Mouse (Mus musculus): ENCODE measurements at regions not wholly inside any gene's neighbourhood (a gene's known extent, or its start where the extent isn't known, plus 50 kb on each side); places are given as distances from the start of the nearest gene placed in this dataset.

- in situ Hi-C loops (cut with MboI, MseI) = no loop called here
These were observed 539.2 kb downstream of the Gm19410 start for GRCm38 (mm10) chr8:36304809-36305208.

GRCm38 (mm10) chr8:36306336-36306735 is 540.7 kb downstream of the Gm19410 start:
- in situ Hi-C loops (cut with MboI, MseI) = no loop called here

- in situ Hi-C loops (cut with MboI, MseI) = no loop called here
These were observed 541.9 kb downstream of the Gm19410 start for GRCm38 (mm10) chr8:36307496-36307895.

DNA sequence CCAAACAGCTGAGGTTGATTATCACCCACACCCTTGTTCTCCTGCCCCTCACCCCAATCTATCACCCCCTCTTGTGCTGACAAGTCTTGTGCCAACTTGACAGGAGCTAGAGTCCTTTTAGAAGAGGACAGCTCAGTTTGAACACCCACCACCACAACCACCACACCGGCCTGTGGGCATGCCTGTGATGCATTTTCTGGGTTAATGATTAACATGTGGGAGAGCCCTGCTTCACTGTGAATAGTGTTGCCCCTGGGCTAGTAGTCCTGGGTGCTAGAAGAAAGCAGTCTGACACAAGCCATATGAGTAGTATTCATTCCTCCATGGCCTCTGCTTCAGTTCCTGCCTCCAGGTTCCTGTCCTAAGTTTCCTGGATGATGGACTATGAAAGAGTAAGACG is 542.5 kb downstream of the Gm19410 start:
- in situ Hi-C loops (cut with MboI, MseI) = no loop called here

DNA sequence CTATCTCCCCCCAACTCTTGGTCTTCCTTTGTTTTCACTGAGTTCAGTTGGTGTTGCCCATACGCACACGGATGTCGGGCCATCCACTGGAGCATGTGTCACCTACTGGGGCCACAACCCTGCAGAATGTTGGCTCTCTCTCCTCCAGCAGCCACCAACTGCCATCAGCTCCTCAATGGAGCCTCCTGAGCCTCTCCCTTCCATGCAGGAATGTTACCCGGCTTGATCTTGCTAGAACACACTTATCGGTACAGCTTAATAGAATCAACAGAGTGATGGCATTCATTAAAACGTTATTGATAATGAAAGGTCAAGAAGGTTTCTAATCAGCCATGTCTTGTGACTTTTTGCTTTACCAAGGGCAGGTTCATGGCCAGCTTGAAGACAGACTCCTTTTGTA is 543.7 kb downstream of the Gm19410 start:
- in situ Hi-C loops (cut with MboI, MseI) = no loop called here

GRCm38 (mm10) chr8:36309952-36310351 is 544.4 kb downstream of the Gm19410 start:
- in situ Hi-C loops (cut with MboI, MseI) = no loop called here

- in situ Hi-C loops (cut with MboI, MseI) = no loop called here
These were observed 546.1 kb downstream of the Gm19410 start for GRCm38 (mm10) chr8:36311734-36312133.

DNA sequence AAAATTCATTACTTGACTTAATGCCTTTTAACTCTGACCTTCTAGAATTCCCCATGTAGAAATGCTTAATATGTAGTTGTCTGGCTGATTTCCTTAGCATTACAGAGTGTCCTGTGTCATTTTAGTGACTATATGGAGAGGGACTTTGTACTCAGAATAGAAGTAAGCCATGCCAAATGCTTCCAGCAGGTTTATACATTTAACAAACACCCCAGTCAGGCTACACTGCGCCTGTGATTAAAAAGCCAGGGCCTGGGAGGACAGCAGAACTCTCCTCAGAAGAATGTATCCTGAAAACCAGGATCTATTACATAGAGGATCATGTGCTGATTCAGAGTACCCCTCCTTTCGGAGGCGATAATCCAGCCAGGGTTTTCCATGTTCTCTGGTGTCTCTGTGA is 547.4 kb downstream of the Gm19410 start:
- in situ Hi-C loops (cut with MboI, MseI) = no loop called here

GRCm38 (mm10) chr8:36318396-36318795 is 552.8 kb downstream of the Gm19410 start:
- in situ Hi-C loops (cut with MboI, MseI) = loop anchor here in 1 of 2 experiments (5.0 kb wide), 1 partner anchor 61 kb away; no protein-coding TSS in a partner anchor

DNA sequence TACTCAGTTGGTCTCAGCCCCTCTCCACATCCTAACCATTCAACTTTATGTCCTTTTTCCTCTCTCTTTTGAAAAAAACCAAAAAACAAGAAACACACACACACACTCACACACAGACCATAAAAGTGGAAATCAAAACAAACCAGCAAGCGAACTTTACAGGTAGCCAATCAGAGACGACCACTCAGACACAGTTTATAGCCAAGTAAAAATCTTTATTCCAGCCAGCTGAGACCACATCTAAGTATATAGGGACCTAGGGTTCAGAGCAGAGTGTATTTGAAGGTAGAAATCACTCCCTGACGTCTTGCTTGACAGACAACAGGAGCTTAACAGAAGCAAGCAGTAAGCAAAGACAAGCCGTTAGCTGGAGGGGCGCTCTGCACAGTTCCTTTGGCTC is 553.3 kb downstream of the Gm19410 start:
- in situ Hi-C loops (cut with MboI, MseI) = loop anchor here in 1 of 2 experiments (5.0 kb wide), 1 partner anchor 62 kb away; no protein-coding TSS in a partner anchor

DNA sequence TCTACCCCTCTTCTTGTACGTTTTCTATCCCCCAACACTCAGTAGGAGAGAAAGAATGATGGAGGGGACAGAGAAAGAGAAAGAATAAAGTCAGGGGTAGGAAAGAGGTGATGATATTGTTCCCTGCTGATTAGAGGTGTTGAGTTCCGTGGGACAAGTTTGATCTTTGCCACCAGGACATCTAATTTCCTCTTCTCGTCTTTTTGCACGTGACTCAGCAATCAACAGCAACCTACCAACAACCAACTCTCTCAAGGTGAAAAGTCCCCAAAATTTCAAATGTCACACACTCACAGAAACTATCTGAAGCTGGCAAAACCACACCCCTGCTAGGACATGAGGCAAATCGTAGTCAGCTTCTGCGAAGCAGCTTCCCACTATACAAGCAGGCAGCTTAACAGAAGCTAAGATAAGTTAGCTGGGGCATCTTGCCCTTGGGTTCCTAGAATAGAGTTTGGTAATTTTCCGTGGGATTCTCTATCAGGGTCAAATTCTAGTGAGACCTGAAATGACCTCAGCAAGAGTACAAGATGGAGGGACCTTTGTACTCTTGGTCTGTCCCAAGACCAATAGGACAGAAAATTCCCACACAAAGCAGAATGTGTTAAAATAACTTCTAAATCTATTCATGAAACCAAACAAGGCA is 553.8 kb downstream of the Gm19410 start:
- in situ Hi-C loops (cut with MboI, MseI) = loop anchor here in 1 of 2 experiments (5.0 kb wide), 1 partner anchor 62 kb away; no protein-coding TSS in a partner anchor

- in situ Hi-C loops (cut with MboI, MseI) = no loop called here
These were observed 556.5 kb downstream of the Gm19410 start for GRCm38 (mm10) chr8:36322125-36322524.

DNA sequence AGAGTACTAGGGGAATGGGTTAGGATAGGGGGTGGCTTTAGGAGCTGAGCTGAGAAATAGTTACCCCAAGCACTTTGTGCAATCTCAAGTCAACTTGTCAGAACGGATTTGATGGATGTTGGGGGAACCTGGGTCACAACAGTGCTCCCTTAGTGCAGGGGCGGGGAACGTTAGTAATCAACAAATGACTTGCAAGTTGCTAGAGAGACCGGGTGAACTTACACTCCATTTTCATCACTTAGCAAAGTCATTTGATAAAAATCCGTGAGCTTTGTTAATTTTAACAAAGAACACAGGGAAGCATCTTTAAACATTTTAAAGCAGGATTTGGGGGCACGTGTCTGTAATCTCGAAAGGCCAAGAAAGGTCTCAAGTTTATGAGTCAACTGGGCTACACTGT is 557.0 kb downstream of the Gm19410 start:
- in situ Hi-C loops (cut with MboI, MseI) = no loop called here

DNA sequence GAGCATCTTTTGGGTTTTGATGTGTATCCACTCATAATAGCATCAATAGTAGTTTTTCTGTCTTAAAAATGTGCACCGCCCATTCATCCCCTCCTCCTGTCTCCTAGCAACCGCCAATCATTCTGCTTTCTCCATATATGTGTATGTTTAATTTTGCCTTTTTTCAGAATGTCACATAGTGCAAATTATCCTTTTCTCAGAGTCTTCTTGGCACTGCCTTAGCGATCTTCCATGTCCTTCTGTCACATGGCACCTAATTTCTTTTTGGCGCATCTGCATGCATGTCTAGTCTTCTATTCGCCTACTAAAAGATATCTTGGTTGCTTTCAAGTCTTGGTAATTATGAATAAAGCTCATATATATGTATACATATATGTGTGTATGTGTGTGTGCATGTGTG is 573.0 kb downstream of the Gm19410 start:
- in situ Hi-C loops (cut with MboI, MseI) = no loop called here

- in situ Hi-C loops (cut with MboI, MseI) = no loop called here
These were observed 573.9 kb downstream of the Gm19410 start for GRCm38 (mm10) chr8:36339449-36339848.

DNA sequence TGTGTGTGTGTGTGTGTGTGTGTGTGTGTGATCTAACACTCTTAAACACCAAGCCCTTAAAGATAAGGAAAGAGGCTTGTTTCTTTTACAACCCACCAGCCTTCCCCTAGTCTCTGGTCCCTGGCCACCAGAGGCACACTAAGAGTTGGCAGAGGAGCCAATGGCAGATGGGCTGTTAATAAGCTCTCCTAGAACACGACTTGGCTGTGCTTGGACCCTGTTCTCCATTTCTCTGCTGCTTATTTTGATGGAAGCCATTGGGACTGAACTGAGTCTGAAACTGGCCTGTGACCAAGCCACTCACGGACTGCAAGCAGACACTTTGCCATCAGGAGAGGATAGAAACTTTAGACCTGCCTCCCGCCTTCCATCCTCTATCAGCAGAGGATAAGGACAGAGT is 574.9 kb downstream of the Gm19410 start:
- in situ Hi-C loops (cut with MboI, MseI) = no loop called here

DNA sequence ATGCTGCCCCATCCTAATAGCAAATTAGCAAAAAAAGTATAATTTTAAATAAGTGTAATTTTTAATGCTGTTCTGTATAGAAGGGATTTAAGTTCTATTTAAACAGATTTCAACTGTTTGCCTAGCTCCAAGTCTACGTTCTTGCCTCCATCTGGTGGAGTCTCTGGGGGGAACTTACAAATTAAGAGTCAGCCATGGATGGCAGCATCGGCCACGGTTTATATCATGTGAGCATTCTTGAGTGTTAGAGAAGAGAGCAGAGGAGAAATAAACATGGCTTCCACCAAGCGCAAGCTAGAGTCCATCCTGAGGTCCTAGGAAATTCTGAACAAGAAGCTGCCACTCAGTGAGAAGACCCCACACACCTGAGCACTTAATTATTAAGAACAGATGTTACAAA is 576.4 kb downstream of the Gm19410 start:
- in situ Hi-C loops (cut with MboI, MseI) = no loop called here

GRCm38 (mm10) chr8:36342650-36343049 is 577.1 kb downstream of the Gm19410 start:
- in situ Hi-C loops (cut with MboI, MseI) = no loop called here

GRCm38 (mm10) chr8:36346682-36347324 is 581.2 kb downstream of the Gm19410 start:
- in situ Hi-C loops (cut with MboI, MseI) = loop anchor here (5.0 kb wide), 2 partner anchors 145 to 485 kb away; no protein-coding TSS in a partner anchor

DNA sequence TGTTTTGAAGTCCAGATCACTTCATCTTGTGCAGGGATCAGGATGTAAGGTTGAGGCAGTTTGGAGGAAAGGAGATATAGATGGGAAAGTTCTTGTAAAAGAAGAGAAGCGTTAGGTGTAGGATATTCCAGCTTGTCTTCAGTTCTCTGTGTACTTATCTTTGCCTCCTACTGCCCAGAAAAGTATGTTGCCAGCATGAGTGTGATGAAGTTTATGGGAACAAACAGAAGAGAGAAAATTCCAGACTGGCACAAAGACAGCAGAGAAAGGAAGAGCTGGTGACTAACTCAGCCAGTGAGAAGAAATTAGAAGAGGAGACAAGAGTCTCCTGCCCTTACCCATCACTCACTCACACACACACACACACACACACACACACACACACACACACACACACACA is 582.5 kb downstream of the Gm19410 start:
- in situ Hi-C loops (cut with MboI, MseI) = loop anchor here (5.0 kb wide), 2 partner anchors 146 to 486 kb away; no protein-coding TSS in a partner anchor

DNA sequence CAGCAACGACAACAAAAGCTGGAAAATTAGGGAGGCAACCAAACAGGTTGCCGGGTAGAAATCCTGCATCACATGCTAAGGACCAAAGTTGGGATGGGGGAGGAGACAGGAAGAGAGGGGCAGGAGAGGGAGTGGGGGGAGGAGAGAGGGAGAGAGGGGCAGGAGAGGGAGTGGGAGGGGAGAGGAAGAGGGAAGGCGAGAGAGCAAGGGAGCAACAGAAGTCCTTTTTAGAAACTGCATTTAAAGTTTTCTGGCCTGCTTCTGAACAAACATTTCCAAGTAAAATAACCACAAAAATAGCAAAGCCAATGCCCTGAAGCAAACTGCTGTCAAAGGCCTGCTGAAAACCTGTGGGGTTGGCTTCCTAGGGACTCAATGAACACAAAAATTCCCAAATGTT is 589.3 kb downstream of the Gm19410 start:
- in situ Hi-C loops (cut with MboI, MseI) = loop anchor here in 1 of 2 experiments (5.0 kb wide), 1 partner anchor 493 kb away; no protein-coding TSS in a partner anchor

DNA sequence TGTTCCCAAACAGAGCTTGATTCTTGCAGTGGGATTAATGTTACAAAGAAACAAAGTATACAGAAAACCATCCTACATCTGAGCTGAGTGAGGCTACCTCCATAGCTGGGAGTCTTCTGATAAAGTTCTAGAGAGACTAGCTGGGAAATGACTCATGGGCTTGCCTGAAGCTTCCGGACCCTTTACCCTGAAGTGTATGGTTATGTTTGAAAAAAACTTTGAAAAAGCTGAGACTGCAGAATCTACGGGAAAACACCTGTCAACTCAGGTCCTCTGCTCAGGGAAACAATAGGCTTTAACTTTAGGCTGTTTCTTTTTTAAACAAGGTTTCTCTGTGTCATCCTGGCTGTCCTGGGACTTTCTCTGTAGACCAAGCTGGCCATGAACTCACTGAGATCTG is 593.4 kb downstream of the Gm19410 start:
- in situ Hi-C loops (cut with MboI, MseI) = no loop called here

GRCm38 (mm10) chr8:36361255-36361654 is 595.7 kb downstream of the Gm19410 start:
- in situ Hi-C loops (cut with MboI, MseI) = loop anchor here (5.0 kb wide), 4 partner anchors 56 to 701 kb away; no protein-coding TSS in a partner anchor

Measured in T-helper 17 cell (primary cell).